Mouse (Mus musculus): ENCODE measurements around the gene Myom1. TPM values are rescaled to one million over a fixed set of nuclear protein-coding genes. Genes with fewer than 3 reads are reported as not detected.
"Not testable (repeated sequence)": the region's sequence is repeated elsewhere in the genome, so short reads cannot be mapped to it uniquely, and the experiment has no call there.

The Myom1 gene
- polyA plus RNA-seq, 1 experiment from 2014 or later, result 9.2 TPM

- WGBS, result 14% methylated on average over 8 of the region's 8 CpGs
- no peak overlapping the region for H3K9ac ChIP-seq (replicated peaks; ENCODE audit: low read depth)
Measured at GRCm38 (mm10) chr17:70968606-70969191, 33.7 kb upstream of the Myom1 start.

GRCm38 (mm10) chr17:70971206-70971605 lies 31.2 kb upstream of the Myom1 start:
- 60% methylated on average over 11 of the region's 11 CpGs for WGBS

More at GRCm38 (mm10) chr17:70968606-70969191, 33.7 kb upstream of the Myom1 start:
- Histone ChIP-seq H3K4me1 (ENCODE audit: insufficient read depth, low read depth, low read length) (no peaks in the 10 kb centered on the region), H3K27ac (ENCODE audit: low read length) (no peak overlapping the region), H3K36me3 (ENCODE audit: insufficient read depth, low read length) (0 out of 2 replicates have a peak, but pooled peaks cover 6% of the 10 kb centered on the region), H3K27me3 (replicated peaks; ENCODE audit: insufficient read depth, low read length) (no peaks in the 10 kb centered on the region), H3K4me3 (ENCODE audit: low read depth, low read length) (no peak overlapping the region), H3K4me2 (replicated peaks; ENCODE audit: low read depth, low read length) (no peak overlapping the region), H3K9me3 (ENCODE audit: low read length) (no peaks in the 10 kb centered on the region)
- TF ChIP-seq EP300 (IDR thresholded peaks at IDR 0.05), result no peak
- TF ChIP-seq CTCF (IDR thresholded peaks at IDR 0.05), result peak; percentile 77
- peak; percentile 93 for DNase-seq (ENCODE audit: low spot score)
- peak; percentile 59 for ATAC-seq

GRCm38 (mm10) chr17:70973398-70973797 lies 29.0 kb upstream of the Myom1 start:
- peak; percentile 4 for DNase-seq (ENCODE audit: low spot score)
- H3K27ac ChIP-seq (ENCODE audit: low read length), result no peak overlapping the region
- no peak for ATAC-seq
- no peak for TF ChIP-seq CTCF (IDR thresholded peaks at IDR 0.05)
- no peak for TF ChIP-seq EP300 (IDR thresholded peaks at IDR 0.05)
- H3K9me3 ChIP-seq (ENCODE audit: low read length), result no peaks in the 10 kb centered on the region
- no peak overlapping the region for H3K9ac ChIP-seq (replicated peaks; ENCODE audit: low read depth)
- no peaks in the 10 kb centered on the region for H3K27me3 ChIP-seq (replicated peaks; ENCODE audit: insufficient read depth, low read length)
- H3K4me3 ChIP-seq (ENCODE audit: low read depth, low read length), result no peak overlapping the region
- H3K36me3 ChIP-seq (ENCODE audit: insufficient read depth, low read length), result 0 out of 2 replicates have a peak, but pooled peaks cover 17% of the 10 kb centered on the region
- H3K4me2 ChIP-seq (replicated peaks; ENCODE audit: low read depth, low read length), result no peak overlapping the region
- no peaks in the 10 kb centered on the region for H3K4me1 ChIP-seq (ENCODE audit: insufficient read depth, low read depth, low read length)
- WGBS, result 66% methylated on average over 9 of the region's 9 CpGs

More at GRCm38 (mm10) chr17:70971206-70971605, 31.2 kb upstream of the Myom1 start:
- Histone ChIP-seq H3K9ac (replicated peaks; ENCODE audit: low read depth) (no peak overlapping the region), H3K36me3 (ENCODE audit: insufficient read depth, low read length) (0 out of 2 replicates have a peak, but pooled peaks cover 15% of the 10 kb centered on the region), H3K4me1 (ENCODE audit: insufficient read depth, low read depth, low read length) (no peaks in the 10 kb centered on the region), H3K4me2 (replicated peaks; ENCODE audit: low read depth, low read length) (no peak overlapping the region), H3K9me3 (ENCODE audit: low read length) (no peaks in the 10 kb centered on the region), H3K27me3 (replicated peaks; ENCODE audit: insufficient read depth, low read length) (no peaks in the 10 kb centered on the region), H3K27ac (ENCODE audit: low read length) (no peak overlapping the region), H3K4me3 (ENCODE audit: low read depth, low read length) (no peak overlapping the region)
- ATAC-seq (no peak), DNase-seq (ENCODE audit: low spot score) (no peak)
- TF ChIP-seq EP300 (IDR thresholded peaks at IDR 0.05) (no peak), CTCF (IDR thresholded peaks at IDR 0.05) (no peak)

- not testable (repeated sequence) for H3K4me3 ChIP-seq (ENCODE audit: low read depth, low read length); H3K27me3 ChIP-seq (replicated peaks; ENCODE audit: insufficient read depth, low read length); H3K27ac ChIP-seq (ENCODE audit: low read length); H3K9me3 ChIP-seq (ENCODE audit: low read length); H3K9ac ChIP-seq (replicated peaks; ENCODE audit: low read depth); H3K4me1 ChIP-seq (ENCODE audit: insufficient read depth, low read depth, low read length); ATAC-seq; H3K4me2 ChIP-seq (replicated peaks; ENCODE audit: low read depth, low read length)
- WGBS, result 81% methylated on average over 14 of the region's 14 CpGs
- 0 out of 2 replicates have a peak, but pooled peaks cover 17% of the 10 kb centered on the region for H3K36me3 ChIP-seq (ENCODE audit: insufficient read depth, low read length)
- peak; percentile 8 for DNase-seq (ENCODE audit: low spot score)
Measured at GRCm38 (mm10) chr17:70974065-70974464, 28.4 kb upstream of the Myom1 start.

GRCm38 (mm10) chr17:70977799-70978198 lies 24.6 kb upstream of the Myom1 start:
- no peak overlapping the region for H3K27ac ChIP-seq (ENCODE audit: low read length)
- no peak for DNase-seq (ENCODE audit: low spot score)
- no peak overlapping the region for H3K9ac ChIP-seq (replicated peaks; ENCODE audit: low read depth)
- no peak for ATAC-seq
- no peaks in the 10 kb centered on the region for H3K9me3 ChIP-seq (ENCODE audit: low read length)
- H3K36me3 ChIP-seq (ENCODE audit: insufficient read depth, low read length), result peaks cover 31% of the 10 kb centered on the region; the same call in 1 of the 2 replicates
- TF ChIP-seq EP300 (IDR thresholded peaks at IDR 0.05) (no peak), CTCF (IDR thresholded peaks at IDR 0.05) (peak; percentile 60)
- no peak overlapping the region for H3K4me2 ChIP-seq (replicated peaks; ENCODE audit: low read depth, low read length)
- H3K27me3 ChIP-seq (replicated peaks; ENCODE audit: insufficient read depth, low read length), result no peaks in the 10 kb centered on the region
- WGBS, result 87% methylated on average over 6 of the region's 6 CpGs
- no peaks in the 10 kb centered on the region for H3K4me1 ChIP-seq (ENCODE audit: insufficient read depth, low read depth, low read length)
- H3K4me3 ChIP-seq (ENCODE audit: low read depth, low read length), result no peak overlapping the region

GRCm38 (mm10) chr17:70979345-70980223 lies 22.8 kb upstream of the Myom1 start:
- Histone ChIP-seq H3K9ac (replicated peaks; ENCODE audit: low read depth) (no peak overlapping the region), H3K27me3 (replicated peaks; ENCODE audit: insufficient read depth, low read length) (no peaks in the 10 kb centered on the region), H3K27ac (ENCODE audit: low read length) (peak overlapping the region; percentile 38; the same call in 1 of the 2 replicates), H3K4me2 (replicated peaks; ENCODE audit: low read depth, low read length) (0 out of 2 replicates have a peak overlapping the region, but pooled peaks have one; percentile 3), H3K4me3 (ENCODE audit: low read depth, low read length) (no peak overlapping the region), H3K36me3 (ENCODE audit: insufficient read depth, low read length) (peaks cover 27% of the 10 kb centered on the region; the same call in 1 of the 2 replicates), H3K9me3 (ENCODE audit: low read length) (no peaks in the 10 kb centered on the region), H3K4me1 (ENCODE audit: insufficient read depth, low read depth, low read length) (no peaks in the 10 kb centered on the region)
- peak; percentile 91 for DNase-seq (ENCODE audit: low spot score)
- peak; percentile 93 for ATAC-seq
- 68% methylated on average over 20 of the region's 20 CpGs for WGBS
- TF ChIP-seq CTCF (IDR thresholded peaks at IDR 0.05), result peak; percentile 56
- TF ChIP-seq EP300 (IDR thresholded peaks at IDR 0.05), result peak; percentile 95
